Mouse (Mus musculus) stomach, postnatal 0 days (tissue): ENCODE measurements around the gene Arhgef3.

Experiments used
- CTCF ChIP-seq: IDR thresholded peaks from 2 replicates; pipeline ENCODE4 v1.5.1; 2016; ENCODE audit warnings: antibody characterized with exemption, low read depth, mild to moderate bottlenecking, moderate library complexity
- EP300 ChIP-seq: optimal IDR thresholded peaks from 2 replicates; pipeline ENCODE3; 2016; ENCODE audit warnings: antibody characterized with exemption

GRCm38 (mm10) chr14:27231506-27231905 is 116.8 kb downstream of the Arhgef3 start:
- TF ChIP-seq CTCF (no peak), EP300 (no peak)
